Mouse (Mus musculus): ENCODE results near the gene Mypn.

Gene Mypn

GRCm38 (mm10) chr10:63155668-63156350 is 47.9 kb downstream of the Mypn start:
- no peak for DNase-seq (ENCODE audit: low spot score in 2 of 2)

GRCm38 (mm10) chr10:63154726-63155125 is 49.0 kb downstream of the Mypn start:
- DNase-seq (ENCODE audit: low spot score in 2 of 2), result no peak

GRCm38 (mm10) chr10:63154226-63154625 is 49.5 kb downstream of the Mypn start:
- no peak for DNase-seq (ENCODE audit: low spot score in 2 of 2)

GRCm38 (mm10) chr10:63153563-63153962 is 50.2 kb downstream of the Mypn start:
- peak; percentile 65 to 68 for DNase-seq (ENCODE audit: low spot score in 2 of 2)

GRCm38 (mm10) chr10:63152358-63152757 is 51.4 kb downstream of the Mypn start:
- no peak for DNase-seq (ENCODE audit: low spot score in 2 of 2)

GRCm38 (mm10) chr10:63142660-63143059 is 61.1 kb downstream of the Mypn start:
- no peak for DNase-seq (ENCODE audit: low spot score in 2 of 2)

- DNase-seq (ENCODE audit: low spot score in 2 of 2), result no peak
These were observed 67.3 kb downstream of the Mypn start for GRCm38 (mm10) chr10:63136436-63136835.

GRCm38 (mm10) chr10:63135680-63136079 is 68.1 kb downstream of the Mypn start:
- DNase-seq (ENCODE audit: low spot score in 2 of 2), result no peak

GRCm38 (mm10) chr10:63133326-63133725 is 70.4 kb downstream of the Mypn start:
- no peak for DNase-seq (ENCODE audit: low spot score in 2 of 2)

- no peak for DNase-seq (ENCODE audit: low spot score in 2 of 2)
These were observed 71.4 kb downstream of the Mypn start for GRCm38 (mm10) chr10:63132356-63132755.

GRCm38 (mm10) chr10:63130500-63130899 is 73.3 kb downstream of the Mypn start:
- DNase-seq (ENCODE audit: low spot score in 2 of 2), result no peak

GRCm38 (mm10) chr10:63128256-63128655 is 75.5 kb downstream of the Mypn start:
- DNase-seq (ENCODE audit: low spot score in 2 of 2), result no peak

- DNase-seq (ENCODE audit: low spot score in 2 of 2), result no peak
These were observed 76.6 kb downstream of the Mypn start for GRCm38 (mm10) chr10:63127156-63127555.

GRCm38 (mm10) chr10:63126116-63126515 is 77.6 kb downstream of the Mypn start:
- no peak for DNase-seq (ENCODE audit: low spot score in 2 of 2)

- DNase-seq (ENCODE audit: low spot score in 2 of 2), result no peak
These were observed 78.4 kb downstream of the Mypn start for GRCm38 (mm10) chr10:63125343-63125742.

GRCm38 (mm10) chr10:63124016-63124415 is 79.7 kb downstream of the Mypn start:
- no peak for DNase-seq (ENCODE audit: low spot score in 2 of 2)

GRCm38 (mm10) chr10:63123141-63123540 is 80.6 kb downstream of the Mypn start:
- no peak for DNase-seq (ENCODE audit: low spot score in 2 of 2)

- DNase-seq (ENCODE audit: low spot score in 2 of 2), result no peak
These were observed 81.2 kb downstream of the Mypn start for GRCm38 (mm10) chr10:63122516-63122915.

- DNase-seq (ENCODE audit: low spot score in 2 of 2), result no peak
These were observed 81.8 kb downstream of the Mypn start for GRCm38 (mm10) chr10:63121961-63122360.

- DNase-seq (ENCODE audit: low spot score in 2 of 2), result no peak
These were observed 83.8 kb downstream of the Mypn start for GRCm38 (mm10) chr10:63119916-63120315.

GRCm38 (mm10) chr10:63117583-63117982 is 86.2 kb downstream of the Mypn start:
- DNase-seq (ENCODE audit: low spot score in 2 of 2), result no peak

GRCm38 (mm10) chr10:63116376-63116775 is 87.4 kb downstream of the Mypn start:
- DNase-seq (ENCODE audit: low spot score in 2 of 2), result no peak

- no peak for DNase-seq (ENCODE audit: low spot score in 2 of 2)
These were observed 87.9 kb downstream of the Mypn start for GRCm38 (mm10) chr10:63115881-63116280.
